Mouse (Mus musculus) liver, embryonic 14.5 days (tissue): ENCODE results near the gene Lfng. TPM values are rescaled to one million over a fixed set of nuclear protein-coding genes. Genes with fewer than 3 reads are reported as not detected.
A peak's percentile ranks its signal among the peaks of the same experiment; 100 is the strongest.

Experiments used
- ATAC-seq: fragments of 200-750 bp; cut with Nextera tagmentation; 2 replicates; pipeline ENCODE4 v1.8.0; 2017; ENCODE audit warnings: moderate number of reproducible peaks, mild to moderate bottlenecking, moderate library complexity; ENCODE audit not compliant: insufficient read depth
- DNase-seq, 3 experiments: peaks; one replicate each; pipeline ENCODE4 v3.0.0-alpha.2; 2012 to 2013; ENCODE audit warnings: low read depth in 3 of 3, low spot score in 3 of 3
- H3K27ac ChIP-seq: fragments of 300-500 bp; sonication (generic); 2 replicates; pipeline ENCODE4 v1.5.1; 2014; ENCODE audit warnings: moderate library complexity, mild to moderate bottlenecking, control low read depth, inconsistent platforms
- H3K27me3 ChIP-seq: fragments of 300-500 bp; sonication (generic); 2 replicates; pipeline ENCODE4 v1.6.1; 2014; ENCODE audit warnings: mild to moderate bottlenecking, low read length, moderate library complexity; ENCODE audit not compliant: control insufficient read depth, insufficient read depth
- H3K36me3 ChIP-seq: fragments of 300-500 bp; sonication (generic); replicated peaks from 2 replicates; pipeline ENCODE4 v1.6.1; 2014; ENCODE audit warnings: low read depth; ENCODE audit not compliant: control insufficient read depth, insufficient read depth
- H3K4me1 ChIP-seq, 2 experiments: fragments of 200-500 bp in 1 of 2; fragments of 300-500 bp in 1 of 2; sonication (generic) in 1 of 2; replicated peaks; 2 replicates each; pipeline ENCODE4 v1.6.1; 2012 to 2014; ENCODE audit warnings: antibody characterized with exemption in 1 of 2, inconsistent platforms in 1 of 2, low read length in 1 of 2; ENCODE audit not compliant: control insufficient read depth in 2 of 2, insufficient read depth in 2 of 2
- H3K4me2 ChIP-seq: fragments of 300-500 bp; sonication (generic); 2 replicates; pipeline ENCODE4 v1.6.1; 2014; ENCODE audit warnings: low read depth, mild to moderate bottlenecking, control low read depth, moderate library complexity
- H3K4me3 ChIP-seq, 2 experiments: fragments of 200-500 bp in 1 of 2; fragments of 300-500 bp in 1 of 2; sonication (generic) in 1 of 2; 2 replicates each; pipeline ENCODE4 v1.5.1; 2012 to 2014; ENCODE audit warnings: low read depth in 2 of 2, low read length in 2 of 2, mild to moderate bottlenecking in 2 of 2, control low read depth in 1 of 2, inconsistent platforms in 1 of 2, moderate library complexity in 1 of 2; ENCODE audit not compliant: insufficient read depth in 1 of 2
- H3K9ac ChIP-seq: fragments of 300-500 bp; sonication (generic); replicated peaks from 2 replicates; pipeline ENCODE4 v1.6.1; 2014; ENCODE audit warnings: mild to moderate bottlenecking, control low read depth, moderate library complexity
- H3K9me3 ChIP-seq: fragments of 300-500 bp; sonication (generic); 2 replicates; pipeline ENCODE4 v1.6.1; 2016; ENCODE audit warnings: low read length, mixed read lengths; ENCODE audit not compliant: control insufficient read depth
- CTCF ChIP-seq: IDR thresholded peaks from 2 replicates; pipeline ENCODE4 v1.5.1; 2016; ENCODE audit warnings: antibody characterized with exemption, low read depth, control low read depth
- EP300 ChIP-seq: IDR thresholded peaks from 2 replicates; pipeline ENCODE4 v1.6.1; 2016; ENCODE audit warnings: antibody characterized with exemption, low read depth
- WGBS: fragments of 180-500 bp; shearing (Covaris S2); extraction: QIAGEN DNeasy Blood & Tissue Kit; methylation state at CpG from one replicate; pipeline ENCODE4 v1.1.7; 2014; ENCODE audit not compliant: insufficient replicate concordance; 5-methylcytosine and 5-hydroxymethylcytosine counted together
- polyA plus RNA-seq, 2 experiments: library from polyadenylated mRNA; depleted of rRNA in 1 of 2; stranded (reverse) in 1 of 2; unstranded in 1 of 2; fragments of >200 nt; fragmentation: Nextera tagmentation in 1 of 2; extraction: Ambion mirVana in 1 of 2; gene quantifications; 2 replicates each; pipeline versions ENCODE4 v1.2.1 to v1.2.3; 2012 to 2014

Gene Lfng
- polyA plus RNA-seq, 2 experiments = 9.9 to 12.1 TPM

DNA sequence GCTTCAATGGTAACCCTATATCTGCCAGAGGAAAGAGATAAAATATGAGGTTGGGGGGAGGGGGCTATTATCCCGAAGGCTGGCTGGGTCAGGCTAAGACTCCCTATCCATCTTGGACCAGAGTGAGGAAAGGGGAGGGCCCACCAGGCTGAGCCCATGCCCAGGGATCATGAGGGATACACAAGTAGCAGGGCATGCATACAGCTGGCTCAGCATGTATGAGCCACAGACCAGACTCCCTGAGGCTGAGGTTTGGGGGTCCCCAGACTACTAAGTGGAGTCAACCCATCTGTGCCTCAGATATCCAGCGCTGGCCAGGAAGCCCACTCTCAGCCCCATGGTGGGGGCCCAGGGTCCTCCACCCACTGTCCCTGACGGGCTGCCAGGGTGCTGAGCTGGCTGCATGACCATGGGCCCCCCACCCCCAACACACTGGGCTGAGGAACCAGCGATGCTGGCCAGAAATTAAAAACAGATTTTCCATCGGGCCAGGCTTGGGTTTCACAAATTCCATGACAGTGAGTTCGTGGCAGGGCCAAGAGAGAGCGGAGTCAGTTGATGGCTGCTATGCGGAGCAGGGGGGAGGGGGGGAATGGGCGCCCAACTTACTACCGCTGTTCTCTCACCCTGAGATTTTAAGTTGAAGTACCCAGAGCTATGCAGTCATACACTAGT, 34.3 kb downstream of the Lfng start:
- Histone ChIP-seq H3K9me3 (no peaks in the 10 kb centered on the region), H3K27me3 (no peaks in the 10 kb centered on the region), H3K27ac (no peak overlapping the region), H3K4me2 (no peak overlapping the region), H3K4me3 (no peak overlapping the region), H3K4me1 (peaks cover 17 to 35% of the 10 kb centered on the region in 2 experiments), H3K36me3 (no peaks in the 10 kb centered on the region), H3K9ac (no peak overlapping the region)
- no peak for DNase-seq
- TF ChIP-seq EP300 (no peak), CTCF (no peak)
- WGBS = 60% methylated on average over 10 of the region's 10 CpGs
- no peak for ATAC-seq

DNA sequence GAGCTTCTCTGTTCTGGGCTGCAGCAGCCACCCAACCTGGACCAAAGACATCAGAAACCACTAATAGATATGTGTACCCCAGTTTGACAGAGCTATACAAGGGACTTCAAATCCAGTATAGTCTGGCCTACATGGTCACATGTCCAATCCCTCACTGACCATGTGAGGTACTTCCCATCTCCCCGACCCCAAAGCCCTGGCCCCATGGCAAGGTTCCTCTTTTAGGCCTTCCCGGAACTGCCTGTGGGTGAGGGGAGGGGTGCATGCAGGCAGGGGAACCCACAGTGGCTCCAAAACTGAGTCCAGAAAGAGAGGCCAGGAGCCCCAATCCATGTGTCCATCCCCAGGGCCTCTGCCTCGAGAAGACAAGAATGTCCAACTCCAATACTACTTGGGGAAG, 35.0 kb downstream of the Lfng start:
- no peak for DNase-seq
- no peak overlapping the region for H3K27ac ChIP-seq
- H3K9ac ChIP-seq = no peak overlapping the region
- H3K4me2 ChIP-seq = no peak overlapping the region
- TF ChIP-seq CTCF (no peak), EP300 (no peak)
- peaks cover 17 to 39% of the 10 kb centered on the region in 2 experiments for H3K4me1 ChIP-seq
- no peak for ATAC-seq
- 29% methylated on average over 3 of the region's 3 CpGs for WGBS
- H3K4me3 ChIP-seq = no peak overlapping the region
- no peaks in the 10 kb centered on the region for H3K27me3 ChIP-seq
- H3K36me3 ChIP-seq = no peaks in the 10 kb centered on the region
- no peaks in the 10 kb centered on the region for H3K9me3 ChIP-seq

- Histone ChIP-seq H3K9ac (peak overlapping the region; percentile 41), H3K27me3 (no peaks in the 10 kb centered on the region), H3K27ac (peak overlapping the region; percentile 85), H3K4me3 (peak overlapping the region in 1 of 2 experiments; percentile 29; a peak in 1 of 4 replicates), H3K4me2 (peak overlapping the region; percentile 71), H3K36me3 (no peaks in the 10 kb centered on the region), H3K9me3 (no peaks in the 10 kb centered on the region), H3K4me1 (peaks cover 23 to 46% of the 10 kb centered on the region in 2 experiments)
- no peak for DNase-seq
- 56% methylated on average over 6 of the region's 6 CpGs for WGBS
- TF ChIP-seq CTCF (peak; percentile 65), EP300 (no peak)
- ATAC-seq = no peak
Measured at GRCm38 (mm10) chr5:140644263-140644662, 37.1 kb downstream of the Lfng start.

DNA sequence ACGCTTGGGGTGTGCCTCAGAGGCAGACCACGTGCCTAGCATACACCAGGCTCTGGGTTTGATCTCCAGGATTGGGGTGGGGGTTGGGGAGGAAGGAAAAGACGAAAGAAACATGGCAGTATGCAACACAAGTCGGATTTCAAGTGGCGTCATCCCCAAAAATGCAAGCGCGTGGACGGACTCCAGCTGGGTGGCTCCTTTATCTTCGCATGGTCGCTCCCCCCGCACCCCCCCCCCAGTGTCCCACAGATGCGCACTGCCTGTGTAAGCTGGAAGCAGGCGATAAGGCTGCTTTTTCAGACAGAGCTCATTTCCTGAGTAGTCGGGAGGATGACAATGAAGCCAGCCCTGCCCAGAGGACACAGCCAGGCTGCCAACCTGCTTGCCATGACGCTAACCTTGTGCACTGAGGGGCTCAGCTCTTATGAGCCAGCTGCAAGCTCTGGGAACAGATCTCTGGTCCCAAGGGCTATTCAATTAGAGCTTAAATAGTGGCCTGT, 37.6 kb downstream of the Lfng start:
- ATAC-seq = peak; percentile 67
- H3K4me3 ChIP-seq = peak overlapping the region in 1 of 2 experiments; percentile 29; a peak in 2 of 4 replicates
- H3K4me1 ChIP-seq = peaks cover 25 to 51% of the 10 kb centered on the region in 2 experiments
- H3K4me2 ChIP-seq = peak overlapping the region; percentile 71
- peak; percentile 79 to 85 (median 83) for DNase-seq
- no peaks in the 10 kb centered on the region for H3K27me3 ChIP-seq
- 7% methylated on average over 15 of the region's 15 CpGs for WGBS
- no peaks in the 10 kb centered on the region for H3K9me3 ChIP-seq
- peak overlapping the region; percentile 60 for H3K9ac ChIP-seq
- peak overlapping the region; percentile 85 for H3K27ac ChIP-seq
- TF ChIP-seq EP300 = peak; percentile 95
- no peak for TF ChIP-seq CTCF
- H3K36me3 ChIP-seq = no peaks in the 10 kb centered on the region

DNA sequence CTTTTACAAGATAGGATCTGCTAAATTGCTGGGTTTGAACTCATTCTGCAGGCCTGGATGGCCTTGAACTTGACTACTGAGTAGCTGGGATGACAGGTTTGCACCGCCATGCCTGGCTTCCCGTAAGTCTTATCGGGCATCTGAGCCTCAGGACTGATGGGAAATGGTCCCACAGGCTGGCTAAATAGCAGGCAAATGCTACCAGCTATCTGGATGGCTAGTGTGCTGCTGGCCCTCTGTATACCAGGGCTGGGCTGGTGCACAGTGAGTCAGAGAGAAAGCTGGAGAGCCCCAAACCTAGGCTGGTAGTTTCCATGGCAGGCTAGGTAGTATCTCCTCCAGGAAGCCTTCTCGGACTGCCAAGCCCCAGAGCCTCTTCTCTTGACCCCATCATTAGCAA, 38.3 kb downstream of the Lfng start:
- no peak for ATAC-seq
- no peaks in the 10 kb centered on the region for H3K36me3 ChIP-seq
- peak overlapping the region; percentile 60 for H3K9ac ChIP-seq
- H3K9me3 ChIP-seq = no peaks in the 10 kb centered on the region
- DNase-seq = no peak
- 39% methylated on average over 4 of the region's 4 CpGs for WGBS
- H3K4me3 ChIP-seq = peak overlapping the region in 1 of 2 experiments; percentile 29; a peak in 1 of 4 replicates
- H3K4me1 ChIP-seq = peaks cover 31 to 57% of the 10 kb centered on the region in 2 experiments
- TF ChIP-seq EP300 (no peak), CTCF (no peak)
- no peaks in the 10 kb centered on the region for H3K27me3 ChIP-seq
- peak overlapping the region; percentile 85 for H3K27ac ChIP-seq
- H3K4me2 ChIP-seq = peak overlapping the region; percentile 71
